Mouse (Mus musculus) MEL-GATA-1-ER (cell line): ENCODE data around the gene Katnbl1.

Experiments
- DNase-seq: peaks from one replicate; pipeline ENCODE4 v3.0.0-alpha.2; 2012; ENCODE audit warnings: low read depth; ENCODE audit errors: extremely low read depth

The Katnbl1 gene

DNA sequence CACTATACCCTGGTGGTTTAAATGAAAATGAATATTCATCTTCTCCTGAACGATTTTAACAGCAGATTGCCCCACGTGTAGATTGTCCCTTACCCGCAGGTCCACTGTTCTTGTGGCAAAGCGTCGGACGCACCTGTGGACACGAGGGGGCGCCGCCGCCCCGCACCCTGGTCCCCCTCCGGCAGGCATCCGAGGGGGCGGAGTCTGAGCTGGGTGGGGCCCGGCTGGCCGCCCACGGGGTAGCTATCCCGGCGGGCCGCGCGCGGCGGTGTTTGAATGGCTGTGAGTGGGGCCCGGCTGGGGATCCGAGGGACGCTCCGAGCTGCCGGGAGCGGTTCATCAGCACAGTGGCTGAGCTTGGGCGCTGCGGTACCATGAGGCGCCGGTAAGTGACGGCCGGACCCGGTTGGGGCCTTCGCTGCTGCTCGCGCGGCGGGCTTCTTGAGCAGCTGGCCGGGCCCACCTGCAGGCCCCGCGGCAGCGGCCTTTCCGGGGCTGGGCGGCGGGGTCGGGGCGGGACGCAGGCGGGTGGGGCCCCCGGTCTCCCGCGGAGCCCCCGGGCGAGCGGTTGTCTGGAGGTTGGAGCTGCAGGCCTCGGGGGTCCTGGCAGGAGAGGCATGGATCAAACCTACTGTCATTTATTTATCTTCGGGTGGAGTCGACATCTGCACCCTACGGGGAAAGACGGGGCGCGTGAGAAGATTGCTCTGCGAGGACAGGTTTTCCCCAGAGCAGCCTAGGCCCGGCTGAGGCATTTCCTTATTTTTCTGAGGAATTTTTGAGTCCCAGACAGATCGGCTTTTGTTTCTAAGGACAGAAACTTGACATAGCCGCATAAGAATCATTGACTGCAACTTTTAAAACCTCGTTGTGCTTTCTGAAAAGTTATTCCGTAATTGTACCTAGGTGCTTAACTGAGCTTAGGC is at the start of gene Katnbl1:
Katnbl1 (plus strand) TSS at position 239 of the 926 bp plus-strand sequence.
- DNase-seq, result peak; percentile 62

DNA sequence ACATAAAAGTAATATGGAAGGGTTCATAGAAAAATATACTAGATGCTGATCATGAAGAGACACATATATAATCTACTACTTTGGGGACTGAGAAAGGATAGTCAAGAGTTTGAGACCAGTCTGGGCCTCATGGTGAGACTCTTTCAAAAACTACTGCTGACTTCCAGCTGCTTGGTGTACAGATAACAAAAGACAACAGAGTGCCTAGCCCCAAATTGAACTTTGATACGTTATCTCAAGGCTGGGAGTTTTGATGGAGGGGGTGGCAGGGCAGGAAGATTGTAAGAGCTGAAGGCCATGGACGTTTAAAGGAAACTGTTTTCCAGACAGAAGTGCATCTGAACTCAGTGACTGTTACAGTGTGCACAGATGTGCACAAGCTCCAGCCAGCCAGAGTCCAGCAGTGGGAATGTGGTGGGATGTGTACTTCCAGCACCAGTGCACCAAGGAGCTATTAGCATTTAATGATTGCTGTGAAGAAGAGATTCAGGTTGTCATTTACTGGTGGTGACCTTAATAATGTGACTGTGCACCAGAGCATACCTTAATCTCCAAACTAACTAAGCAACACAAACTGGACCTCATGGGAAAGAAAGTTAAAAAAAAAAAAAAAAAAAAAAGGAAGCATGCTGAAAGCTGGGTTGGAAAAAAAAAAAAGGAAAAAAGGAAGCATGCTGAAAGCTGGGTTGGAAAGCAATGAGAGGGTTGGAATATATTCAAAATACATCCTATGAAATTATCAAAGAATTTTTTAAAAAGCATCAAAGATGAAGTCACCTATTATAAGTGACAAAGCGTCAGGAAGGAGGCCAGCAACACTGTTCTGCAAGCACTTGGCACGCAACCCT is 46.7 kb upstream of the Katnbl1 start:
- no peak for DNase-seq

DNA sequence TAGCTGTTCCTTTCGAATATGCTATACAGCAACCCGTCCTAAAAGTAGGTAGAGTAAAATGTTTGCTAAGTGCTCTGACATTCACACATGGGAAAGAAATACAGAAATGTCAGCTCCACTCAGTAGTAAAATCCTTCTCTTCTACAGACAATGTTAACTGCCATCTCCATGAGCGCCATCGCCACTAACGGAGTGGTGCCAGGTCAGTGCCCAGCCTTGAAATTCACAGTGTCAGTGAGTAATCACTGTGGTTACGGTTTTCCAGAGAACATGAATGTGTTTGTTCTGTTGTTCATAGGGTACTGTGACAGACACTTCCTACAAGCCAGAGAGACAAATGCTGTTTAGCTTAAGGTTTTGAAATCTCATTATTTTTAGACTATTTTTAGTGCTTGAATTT is 41.8 kb upstream of the Katnbl1 start:
- DNase-seq, result no peak

DNA sequence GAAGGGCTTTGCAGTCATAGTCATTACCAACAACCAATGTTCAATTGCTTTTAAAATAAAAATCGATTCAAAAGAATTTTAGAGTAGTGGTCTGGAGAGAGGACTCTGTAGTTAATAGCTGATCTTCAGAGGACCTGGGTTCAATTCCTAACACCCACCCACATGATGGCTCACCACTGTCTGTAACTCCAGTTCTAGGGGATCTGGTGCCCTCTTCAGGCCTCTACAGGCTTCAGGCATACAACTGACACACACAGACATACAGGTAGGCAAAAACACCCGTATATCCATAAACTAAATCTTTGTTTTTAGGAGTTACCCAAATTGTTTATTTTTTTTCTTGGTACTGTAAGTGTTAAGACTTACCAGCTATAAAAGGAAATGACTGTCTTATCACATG is 39.3 kb upstream of the Katnbl1 start:
- no peak for DNase-seq

DNA sequence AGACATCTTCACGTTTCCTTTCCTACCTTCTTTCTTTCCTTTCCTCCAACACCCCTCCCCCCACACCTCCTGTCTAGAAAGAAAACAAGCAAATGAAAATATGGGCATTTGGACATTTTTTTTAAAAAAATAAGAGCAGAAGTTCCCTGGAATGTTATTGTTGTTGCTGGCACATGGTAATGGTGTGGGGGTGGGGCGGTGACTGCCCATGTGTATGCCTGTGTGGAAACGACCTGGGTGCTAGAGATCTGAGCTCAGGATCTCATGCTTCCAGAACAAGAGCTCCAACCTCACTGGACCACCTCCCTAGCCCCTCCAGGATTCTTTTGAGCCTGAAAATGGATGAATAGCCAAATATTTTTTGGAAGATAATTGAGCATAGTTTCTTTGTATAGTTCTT is 37.9 kb upstream of the Katnbl1 start:
- no peak for DNase-seq

DNA sequence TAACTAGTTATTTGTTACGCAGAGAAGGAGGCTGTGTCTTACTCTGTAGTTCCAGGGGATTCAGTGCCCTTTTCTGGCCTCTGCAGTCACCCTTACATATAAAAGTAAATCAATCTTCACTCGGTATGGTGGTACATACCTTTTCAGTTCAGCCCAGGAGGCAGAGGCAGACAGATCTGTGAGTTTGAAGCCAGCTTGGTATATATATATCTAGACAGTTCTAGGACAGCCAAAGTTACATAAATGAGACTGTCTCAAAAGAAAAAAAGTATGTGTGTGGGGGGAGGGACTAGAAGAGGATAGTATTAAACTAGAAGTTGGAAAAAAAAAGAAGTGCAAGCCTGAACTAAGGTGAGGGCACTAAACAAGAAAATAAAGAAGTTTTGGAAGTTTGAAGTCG is 30.8 kb upstream of the Katnbl1 start:
- no peak for DNase-seq

DNA sequence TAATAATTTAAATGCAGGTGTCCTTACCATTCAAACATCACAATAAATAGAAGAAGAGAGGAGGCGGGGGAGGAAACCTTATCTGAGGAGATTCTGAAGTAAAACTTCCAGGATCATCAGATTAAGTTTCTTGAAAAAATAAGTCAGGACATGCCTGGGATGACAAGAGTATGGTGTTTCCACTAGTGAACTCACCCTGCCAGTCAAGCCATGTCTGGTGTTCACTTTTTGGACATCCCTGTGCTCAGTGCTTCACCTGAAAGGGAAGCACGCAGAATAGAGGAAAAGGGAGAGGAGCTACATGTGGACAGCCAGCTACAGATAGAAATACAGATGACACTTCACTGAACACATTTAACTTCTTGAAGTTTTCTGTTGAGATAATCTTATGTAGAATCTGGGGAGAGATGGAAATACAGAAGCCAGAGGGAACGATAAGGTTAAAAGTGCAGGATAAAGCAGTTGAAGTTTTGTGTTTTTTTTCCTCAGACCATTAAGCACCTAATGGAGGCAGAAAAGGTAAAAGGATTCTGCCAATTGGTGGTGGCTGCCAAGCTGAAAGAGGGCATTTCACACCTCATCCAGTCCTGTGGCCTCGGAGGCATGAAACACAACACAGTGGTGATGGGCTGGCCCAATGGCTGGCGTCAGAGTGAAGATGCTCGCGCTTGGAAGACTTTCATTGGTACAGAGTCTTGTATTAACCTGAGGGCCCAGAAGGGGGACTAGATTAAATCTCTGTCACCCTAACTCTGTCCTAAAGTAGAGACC is 25.1 kb upstream of the Katnbl1 start:
- no peak for DNase-seq

DNA sequence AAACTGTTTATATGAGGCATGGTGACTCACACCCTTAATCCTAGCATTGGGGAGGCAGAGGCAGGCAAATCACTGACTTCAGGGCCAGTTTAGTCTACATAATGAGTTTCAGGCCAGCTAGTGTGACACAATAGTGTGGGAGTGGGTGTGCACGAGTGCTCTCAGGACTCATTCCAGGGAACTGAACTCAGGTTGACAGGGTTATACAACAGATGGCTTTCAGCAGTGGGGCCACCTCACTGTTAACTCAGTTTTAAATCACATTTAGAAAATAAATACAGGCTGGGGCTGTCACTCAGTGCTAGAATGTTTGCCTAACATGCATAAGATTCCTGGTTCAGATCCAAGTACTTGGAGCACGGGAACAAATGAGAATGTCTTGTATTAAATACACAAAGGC is 19.4 kb upstream of the Katnbl1 start:
- DNase-seq, result no peak

DNA sequence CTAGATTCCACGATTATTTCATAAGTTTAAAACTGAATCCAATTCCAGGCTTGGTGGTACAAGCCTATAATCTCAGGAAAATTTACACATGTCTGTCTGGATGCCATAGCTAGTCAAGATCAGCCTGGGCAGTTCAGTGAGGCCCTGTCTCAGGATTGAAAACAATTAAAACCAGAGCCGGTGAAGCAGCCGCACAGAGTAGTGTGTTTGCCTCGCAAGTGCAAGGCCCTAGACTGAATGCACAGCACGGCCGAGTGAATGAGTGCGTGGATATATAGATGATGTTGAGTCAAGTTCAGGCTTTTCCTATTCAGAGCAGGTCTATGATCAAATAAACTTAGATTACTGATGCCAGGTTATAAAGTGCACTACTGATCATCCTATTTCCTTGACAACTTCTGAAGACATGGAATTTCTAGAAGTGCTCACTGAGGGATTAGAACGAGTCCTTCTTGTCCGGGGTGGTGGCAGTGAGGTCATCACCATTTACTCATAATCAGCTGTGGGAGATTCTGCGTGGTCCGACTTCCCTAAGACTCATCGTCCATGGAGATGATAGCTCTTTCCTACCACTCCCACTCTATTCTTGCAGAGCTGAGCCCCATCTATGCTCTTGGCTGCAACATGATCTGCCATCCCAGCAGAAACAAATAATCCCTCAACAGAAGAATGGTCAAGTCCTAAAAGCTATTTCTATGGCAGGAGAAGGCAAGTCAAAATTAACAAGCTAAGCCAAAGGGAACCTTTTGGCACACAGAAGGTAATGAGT is 18.8 kb upstream of the Katnbl1 start:
- DNase-seq, result no peak

DNA sequence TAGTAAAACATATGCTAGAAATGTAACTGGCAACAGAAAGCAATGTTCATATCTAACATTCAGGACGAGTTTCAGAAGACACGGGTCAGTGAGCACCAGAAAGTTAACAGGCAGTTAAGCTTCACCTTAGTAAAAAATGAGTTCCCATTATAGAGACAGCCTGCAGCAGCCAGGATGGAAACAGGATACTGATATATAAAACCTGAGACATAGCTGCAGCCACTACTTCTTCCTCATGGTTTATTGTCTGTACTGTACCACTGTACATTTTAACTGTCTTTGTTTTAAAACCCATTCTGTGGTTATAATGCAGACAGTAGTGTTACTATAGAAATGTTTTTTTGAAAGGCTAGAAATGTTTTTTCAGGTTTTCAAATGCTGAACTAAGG is 18.2 kb upstream of the Katnbl1 start:
- DNase-seq, result no peak

DNA sequence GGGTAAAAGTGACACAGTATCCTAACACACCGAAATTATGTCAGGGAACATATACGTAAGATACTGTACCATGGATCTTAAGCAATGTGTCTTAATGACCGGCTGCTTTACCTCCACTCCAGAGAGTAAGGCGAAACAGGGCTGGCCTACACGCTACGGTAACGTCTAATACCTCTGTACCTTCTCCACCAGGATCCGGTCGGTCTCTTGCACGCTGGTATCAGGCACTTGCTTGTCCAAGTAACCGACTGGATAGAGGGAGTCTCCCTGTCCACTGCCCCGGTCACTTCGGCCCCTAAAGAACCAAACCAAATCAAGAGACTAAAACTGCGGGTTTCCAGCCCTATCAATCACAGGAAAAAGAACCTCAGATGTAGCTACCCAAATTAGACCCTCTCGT is 11.8 kb upstream of the Katnbl1 start:
- DNase-seq, result no peak

DNA sequence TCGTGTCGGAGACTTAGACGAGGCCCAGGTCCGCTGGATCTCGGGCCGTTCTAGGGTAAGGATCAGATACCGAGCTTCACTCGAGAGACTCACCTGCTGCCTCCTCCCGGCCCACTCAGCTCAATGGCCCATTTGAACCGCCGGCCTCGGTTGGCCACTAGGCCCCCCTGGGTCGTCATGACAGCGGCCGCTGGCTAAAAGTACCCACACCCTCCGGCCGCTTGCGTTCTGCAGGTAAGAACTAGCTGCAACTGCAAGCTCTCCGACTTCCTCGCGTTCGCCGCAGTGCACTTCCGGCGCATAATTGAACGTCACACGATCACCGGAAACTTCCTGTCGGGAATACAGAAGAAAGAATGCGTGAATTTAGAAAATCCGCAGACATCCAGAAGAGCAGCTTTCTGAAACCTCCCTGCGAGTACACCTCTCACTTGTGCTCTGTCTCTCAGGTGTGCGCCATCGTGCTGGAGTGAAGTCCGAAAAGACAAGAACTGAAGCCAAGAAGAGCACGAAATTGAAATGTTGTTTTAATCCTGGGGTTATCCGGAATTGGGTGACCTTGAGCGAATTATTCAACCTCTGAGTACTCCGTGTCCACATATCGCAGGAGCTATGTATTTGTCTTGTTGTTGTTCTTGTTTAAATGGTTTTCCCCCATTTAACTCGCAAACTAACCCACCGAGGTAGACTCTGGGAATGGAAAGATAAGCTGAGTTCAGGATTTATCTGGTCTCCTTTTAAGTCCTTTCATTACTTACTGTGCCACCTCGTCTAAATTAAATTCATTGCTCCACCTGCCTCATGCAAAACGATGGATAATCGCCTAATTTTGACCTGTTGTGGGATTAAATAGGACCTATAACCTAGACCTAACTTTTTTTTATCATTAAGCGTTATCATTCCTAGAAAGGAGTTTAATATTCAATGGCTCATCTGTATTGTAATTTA is 11.0 kb upstream of the Katnbl1 start, which contains the start of gene Emc4:
Emc4 (minus strand) TSS at position 302 of the 948 bp plus-strand sequence.
- peak; percentile 90 for DNase-seq

DNA sequence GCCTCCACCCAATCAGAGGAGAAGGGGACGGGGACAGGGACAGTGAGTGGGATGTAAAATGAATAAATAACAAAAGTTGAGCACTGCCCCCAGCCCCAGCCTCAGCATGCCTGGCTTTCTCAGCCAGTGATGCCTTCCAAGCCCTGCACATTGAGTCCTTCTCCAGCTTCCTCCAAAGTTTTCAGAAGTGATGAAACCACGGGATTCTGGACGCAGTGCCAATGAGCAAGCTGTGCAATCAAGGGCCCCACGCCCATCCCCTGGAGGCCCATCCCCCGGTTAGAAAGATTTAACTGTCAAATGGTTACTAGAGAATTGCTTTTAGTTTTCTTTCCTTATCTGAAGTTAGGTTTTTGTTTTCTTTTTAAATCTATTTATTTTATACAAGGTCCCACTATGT is 9.1 kb upstream of the Katnbl1 start:
- no peak for DNase-seq

DNA sequence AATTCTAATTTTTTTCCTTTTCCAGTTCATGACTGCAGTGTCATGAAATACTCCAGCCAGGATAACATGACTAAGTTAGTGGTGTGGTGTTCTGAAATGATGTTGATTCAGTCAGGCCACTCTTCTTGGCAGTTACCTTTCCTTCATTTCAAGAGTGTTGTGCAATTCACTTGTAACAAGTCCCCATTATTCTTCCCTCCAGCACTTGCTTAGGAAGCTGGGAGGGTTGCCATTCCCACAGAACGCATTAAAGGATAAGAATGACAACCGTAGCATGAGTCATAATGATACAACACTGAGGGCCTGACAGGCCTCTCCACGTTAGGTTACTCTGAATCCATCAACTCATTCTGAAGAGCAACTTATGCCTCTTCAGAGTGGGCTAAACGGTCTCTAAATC is 5.9 kb upstream of the Katnbl1 start:
- no peak for DNase-seq

DNA sequence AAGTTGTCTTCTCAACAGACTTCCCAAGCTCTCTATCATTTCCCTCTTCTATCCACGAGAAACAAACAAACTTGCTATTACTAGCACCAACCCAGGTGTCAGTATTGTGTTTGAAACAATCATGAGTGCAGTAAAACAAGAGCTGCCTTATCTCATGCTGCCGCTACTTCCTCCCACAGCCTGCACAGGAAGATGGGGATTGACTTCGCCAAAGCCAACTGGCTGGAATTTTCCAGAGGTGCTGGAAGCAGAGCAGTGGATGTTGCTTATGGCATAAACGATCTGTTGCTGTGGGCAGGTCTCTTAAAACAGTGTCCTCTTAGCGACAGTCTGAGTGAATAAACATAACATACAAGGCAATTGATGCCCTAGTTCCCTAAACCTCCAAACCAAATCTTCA is 4.4 kb upstream of the Katnbl1 start:
- DNase-seq, result peak; percentile 34

DNA sequence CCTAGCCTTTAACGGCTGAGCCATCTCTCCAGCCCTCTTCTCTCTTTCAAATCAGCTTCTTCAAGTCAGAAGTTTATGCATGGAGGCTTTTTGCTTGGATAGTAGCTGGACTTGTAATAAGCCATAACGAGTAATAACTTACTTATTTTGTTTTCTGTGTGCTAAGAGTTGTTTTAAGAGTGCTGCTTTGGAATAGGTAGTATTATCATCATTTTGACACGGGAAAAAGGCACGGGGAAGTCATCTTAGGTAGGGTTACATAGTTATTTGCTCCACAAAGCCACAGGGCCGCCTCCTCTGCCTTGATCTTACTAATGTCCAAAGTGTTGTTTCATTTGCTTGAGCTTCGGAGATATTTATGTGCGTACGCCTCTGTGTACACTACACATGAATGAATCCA is 1.1 kb downstream of the Katnbl1 start:
- no peak for DNase-seq

DNA sequence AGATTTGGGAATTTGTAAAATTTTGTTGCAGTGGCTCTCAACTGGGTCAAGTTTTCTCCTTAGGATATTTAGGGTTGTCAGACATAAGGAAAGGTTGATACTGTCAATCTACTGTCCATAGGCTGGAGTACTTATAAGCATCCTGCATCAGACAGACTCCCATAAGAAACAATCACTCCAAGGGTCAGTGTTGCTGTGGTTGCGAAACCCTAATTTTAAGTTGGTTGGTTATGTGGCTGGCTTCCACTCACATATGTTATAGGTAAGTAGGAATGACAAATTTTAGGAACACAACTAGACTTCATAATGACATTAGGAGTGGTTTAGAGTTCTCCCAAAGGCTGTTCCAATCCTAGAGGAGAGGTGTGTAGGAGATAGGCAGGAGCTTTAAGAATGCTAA is 2.2 kb downstream of the Katnbl1 start:
- DNase-seq, result no peak

DNA sequence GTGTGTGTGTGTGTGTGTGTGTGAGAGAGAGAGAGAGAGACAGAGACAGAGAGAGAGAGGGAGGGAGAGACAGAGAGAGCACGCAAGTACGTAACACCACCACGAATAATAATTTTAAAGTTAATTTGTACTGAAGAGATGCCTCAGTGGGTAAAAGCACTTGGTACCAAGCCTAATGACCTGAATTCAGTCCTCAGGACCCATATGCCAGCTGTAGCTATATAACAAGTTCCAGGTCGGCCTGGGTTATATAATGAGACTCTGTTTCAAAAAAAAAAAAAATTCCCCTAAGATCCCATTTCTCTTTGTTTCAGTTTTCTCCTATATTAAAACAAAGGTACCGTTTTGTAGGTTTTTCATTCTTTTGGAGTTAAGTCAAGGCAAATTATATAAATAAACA is 11.8 kb downstream of the Katnbl1 start:
- no peak for DNase-seq

DNA sequence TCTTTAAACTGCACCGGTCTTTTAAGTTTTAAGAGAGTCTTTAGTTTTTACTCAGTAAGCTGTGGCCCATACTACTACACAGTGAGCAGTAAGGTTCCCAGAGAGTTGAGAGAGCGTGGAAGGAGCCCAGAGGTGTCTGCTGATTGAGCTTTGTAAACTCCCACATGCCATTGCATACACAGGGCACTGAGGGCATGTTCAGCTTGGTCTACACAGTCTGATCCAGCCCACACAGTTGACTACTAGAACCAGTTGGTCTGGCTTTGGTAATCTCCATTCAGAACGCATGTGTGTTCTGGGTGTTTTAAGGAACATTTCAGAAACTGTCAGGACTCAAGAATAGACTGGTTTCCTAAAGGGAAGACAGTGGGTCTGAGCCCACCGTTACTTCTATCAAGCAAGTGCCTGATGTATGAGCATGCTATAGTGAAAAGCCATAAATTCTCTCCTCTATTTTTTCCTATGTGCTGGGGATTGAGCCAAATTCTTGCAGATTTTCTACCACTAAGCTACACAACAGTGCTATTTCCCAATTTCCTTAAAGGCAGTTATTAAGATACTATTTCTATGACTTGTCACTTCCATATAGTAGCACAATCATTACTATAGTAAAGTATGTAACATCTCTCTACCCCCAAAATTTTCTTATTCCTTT is 12.5 kb downstream of the Katnbl1 start:
- no peak for DNase-seq
